Mouse (Mus musculus) CH12.LX (cell line): ENCODE results near the gene Ergic3. TPM values are rescaled to one million over a fixed set of nuclear protein-coding genes. Genes with fewer than 3 reads are reported as not detected.
A peak's percentile ranks its signal among the peaks of the same experiment; 100 is the strongest.

ENCODE experiments used
- DNase-seq: peaks from one replicate; pipeline ENCODE4 v3.0.0-alpha.2; 2013; ENCODE audit errors: extremely low read depth
- H3K27ac ChIP-seq: 2 replicates; pipeline ENCODE4 v1.5.1; 2012; ENCODE audit warnings: low read depth, mild to moderate bottlenecking, control low read depth, moderate library complexity; ENCODE audit not compliant: insufficient read depth
- H3K27me3 ChIP-seq: replicated peaks from 2 replicates; pipeline ENCODE3; 2012; ENCODE audit warnings: inconsistent platforms
- H3K36me3 ChIP-seq, 2 experiments: replicated peaks in 1 of 2; 2 replicates each; pipeline versions ENCODE3 to v1.6.1; 2012; ENCODE audit warnings: inconsistent platforms in 1 of 2, low read length in 1 of 2, mild to moderate bottlenecking in 1 of 2, mixed read lengths in 1 of 2, moderate library complexity in 1 of 2; ENCODE audit not compliant: control insufficient read depth in 1 of 2, insufficient read depth in 1 of 2
- H3K4me1 ChIP-seq, 2 experiments: 2 replicates each; pipeline ENCODE4 v1.6.1; 2012; ENCODE audit warnings: inconsistent platforms in 1 of 2, moderate library complexity in 1 of 2; ENCODE audit not compliant: insufficient read depth in 2 of 2, control insufficient read depth in 1 of 2
- H3K4me2 ChIP-seq: 2 replicates; pipeline ENCODE4 v1.6.1; 2012; ENCODE audit warnings: low read depth, mild to moderate bottlenecking, control low read depth; ENCODE audit not compliant: poor library complexity, insufficient read depth, severe bottlenecking
- H3K4me3 ChIP-seq, 3 experiments: fragments of 150-350 bp in 1 of 3; sonication (generic) in 1 of 3; replicated peaks in 1 of 3; 2 replicates each; pipeline versions ENCODE3 to v1.5.1; 2011 to 2012; ENCODE audit warnings: low read depth in 2 of 3, low read length in 2 of 3, mild to moderate bottlenecking in 2 of 3, moderate library complexity in 2 of 3, control low read depth in 1 of 3, improper control_type of control experiment in 1 of 3, inconsistent platforms in 1 of 3, mixed read lengths in 1 of 3; ENCODE audit not compliant: poor library complexity in 1 of 3
- H3K79me2 ChIP-seq: replicated peaks from 2 replicates; pipeline ENCODE4 v1.6.1; 2012; ENCODE audit warnings: mild to moderate bottlenecking, moderate library complexity; ENCODE audit not compliant: control insufficient read depth, poor library complexity, insufficient read depth, severe bottlenecking; ENCODE audit errors: extremely low read depth
- H3K9ac ChIP-seq: 2 replicates; pipeline ENCODE4 v1.6.1; 2012; ENCODE audit warnings: low read depth, mild to moderate bottlenecking, control low read depth, moderate library complexity; ENCODE audit not compliant: insufficient read depth
- H3K9me3 ChIP-seq: replicated peaks from 2 replicates; pipeline ENCODE3; 2012; ENCODE audit warnings: low read length, inconsistent platforms, mixed read lengths
- BHLHE40 ChIP-seq: IDR thresholded peaks from 2 replicates; pipeline ENCODE4 v1.6.1; 2011; ENCODE audit warnings: mild to moderate bottlenecking, low read depth, low read length, improper control_type of control experiment
- CHD2 ChIP-seq: IDR thresholded peaks from 2 replicates; pipeline ENCODE4 v1.6.1; 2011; ENCODE audit warnings: low read length, improper control_type of control experiment
- CTCF ChIP-seq, 2 experiments: IDR thresholded peaks in 1 of 2; conservative IDR thresholded peaks in 1 of 2; 2 replicates each; pipeline ENCODE4 v1.5.1; 2011 to 2012; ENCODE audit warnings: low read depth in 2 of 2, low read length in 2 of 2, improper control_type of control experiment in 1 of 2, inconsistent platforms in 1 of 2, mild to moderate bottlenecking in 1 of 2, moderate library complexity in 1 of 2
- E2F4 ChIP-seq: IDR thresholded peaks from 2 replicates; pipeline ENCODE4 v1.6.1; 2011; ENCODE audit warnings: low read depth, low read length, improper control_type of control experiment; ENCODE audit not compliant: insufficient replicate concordance
- ELF1 ChIP-seq: IDR thresholded peaks from 2 replicates; pipeline ENCODE4 v1.6.1; 2014; ENCODE audit warnings: low read depth, mild to moderate bottlenecking, inconsistent platforms, low read length, improper control_type of control experiment
- EP300 ChIP-seq: IDR thresholded peaks from 2 replicates; pipeline ENCODE4 v1.6.1; 2011; ENCODE audit warnings: low read length, improper control_type of control experiment
- ETS1 ChIP-seq: conservative IDR thresholded peaks from 2 replicates; pipeline ENCODE4 v1.6.1; 2012; ENCODE audit warnings: low read depth, mild to moderate bottlenecking, inconsistent platforms, low read length, improper control_type of control experiment, moderate library complexity
- GABPA ChIP-seq: IDR thresholded peaks from 2 replicates; pipeline ENCODE4 v1.6.1; 2012; ENCODE audit warnings: low read depth, low read length, improper control_type of control experiment, inconsistent platforms; ENCODE audit not compliant: insufficient replicate concordance
- HCFC1 ChIP-seq: IDR thresholded peaks from 2 replicates; pipeline ENCODE4 v1.6.1; 2012; ENCODE audit warnings: low read depth, mild to moderate bottlenecking, inconsistent platforms, low read length, improper control_type of control experiment
- IRF4 ChIP-seq: IDR thresholded peaks from 2 replicates; pipeline ENCODE4 v1.6.1; 2014; ENCODE audit warnings: low read depth, mild to moderate bottlenecking, inconsistent platforms, low read length, improper control_type of control experiment
- JUN ChIP-seq: IDR thresholded peaks from 2 replicates; pipeline ENCODE4 v1.6.1; 2011; ENCODE audit warnings: low read depth, mild to moderate bottlenecking, low read length, improper control_type of control experiment, moderate library complexity; ENCODE audit not compliant: insufficient read depth
- JUND ChIP-seq: conservative IDR thresholded peaks from 2 replicates; pipeline ENCODE4 v1.6.1; 2011; ENCODE audit warnings: low read depth, low read length, improper control_type of control experiment
- KAT2A ChIP-seq: IDR thresholded peaks from 2 replicates; pipeline ENCODE4 v1.6.1; 2012; ENCODE audit warnings: low read length, improper control_type of control experiment, inconsistent platforms; ENCODE audit not compliant: insufficient replicate concordance
- MAFK ChIP-seq: IDR thresholded peaks from 2 replicates; pipeline ENCODE4 v1.6.1; 2011; ENCODE audit warnings: low read length, improper control_type of control experiment; ENCODE audit not compliant: insufficient replicate concordance
- MAX ChIP-seq: IDR thresholded peaks from 2 replicates; pipeline ENCODE4 v1.6.1; 2011; ENCODE audit warnings: low read length, improper control_type of control experiment
- MYC ChIP-seq: IDR thresholded peaks from 2 replicates; pipeline ENCODE4 v1.6.1; 2011; ENCODE audit warnings: low read depth, mild to moderate bottlenecking, improper control_type of control experiment, low read length
- NELFE ChIP-seq: IDR thresholded peaks from 2 replicates; pipeline ENCODE4 v1.6.1; 2011; ENCODE audit warnings: low read depth, low read length, improper control_type of control experiment
- NRF1 ChIP-seq: IDR thresholded peaks from 2 replicates; pipeline ENCODE4 v1.6.1; 2014; ENCODE audit warnings: low read depth, mild to moderate bottlenecking, inconsistent platforms, low read length, improper control_type of control experiment, moderate library complexity
- PAX5 ChIP-seq: IDR thresholded peaks from 2 replicates; pipeline ENCODE4 v1.6.1; 2012; ENCODE audit warnings: low read length, inconsistent platforms, mixed read lengths
- POLR2AphosphoS2 ChIP-seq: IDR thresholded peaks from 2 replicates; pipeline ENCODE4 v1.6.1; 2011; ENCODE audit warnings: low read depth, low read length, improper control_type of control experiment
- RAD21 ChIP-seq: IDR thresholded peaks from 2 replicates; pipeline ENCODE4 v1.6.1; 2011; ENCODE audit warnings: low read depth, mild to moderate bottlenecking, low read length, improper control_type of control experiment, moderate library complexity
- SIN3A ChIP-seq: IDR thresholded peaks from 2 replicates; pipeline ENCODE4 v1.6.1; 2012; ENCODE audit warnings: low read length, improper control_type of control experiment, inconsistent platforms
- SMC3 ChIP-seq: IDR thresholded peaks from 2 replicates; pipeline ENCODE4 v1.6.1; 2011; ENCODE audit warnings: low read depth, low read length, improper control_type of control experiment
- TBP ChIP-seq: conservative IDR thresholded peaks from 2 replicates; pipeline ENCODE4 v1.6.1; 2011; ENCODE audit warnings: low read depth, low read length, improper control_type of control experiment
- TCF12 ChIP-seq: IDR thresholded peaks from 2 replicates; pipeline ENCODE4 v1.6.1; 2014; ENCODE audit warnings: low read depth, mild to moderate bottlenecking, inconsistent platforms, low read length, improper control_type of control experiment
- USF1 ChIP-seq: IDR thresholded peaks from 2 replicates; pipeline ENCODE4 v1.6.1; 2014; ENCODE audit warnings: low read depth, mild to moderate bottlenecking, inconsistent platforms, low read length, improper control_type of control experiment
- USF2 ChIP-seq: conservative IDR thresholded peaks from 2 replicates; pipeline ENCODE4 v1.6.1; 2011; ENCODE audit warnings: low read depth, low read length, improper control_type of control experiment
- ZC3H11A ChIP-seq: IDR thresholded peaks from 2 replicates; pipeline ENCODE4 v1.6.1; 2012; ENCODE audit warnings: low read depth, mild to moderate bottlenecking, inconsistent platforms, low read length, improper control_type of control experiment
- ZNF384 ChIP-seq: IDR thresholded peaks from 2 replicates; pipeline ENCODE4 v1.6.1; 2012; ENCODE audit warnings: low read depth, low read length, improper control_type of control experiment, inconsistent platforms
- dilution Hi-C: fragments of 300-500 bp; cut with MboI; formaldehyde crosslinking; loops from 2 replicates; pipeline ENCODE4 v1.14.3; 2020; ENCODE audit warnings: low sequenced_read_pairs; ENCODE audit not compliant: extremely low pct_unique_long_range_greater_than_20kb, extremely low pct_ligation_motif_present
- in situ Hi-C: fragments of 300-500 bp; cut with MboI; formaldehyde crosslinking; loops from 3 replicates; pipeline ENCODE4 v1.14.3; 2019; ENCODE audit warnings: low sequenced_read_pairs, low pct_ligation_motif_present, low pct_unique_long_range_greater_than_20kb, mixed read lengths
- polyA plus RNA-seq: library from polyadenylated mRNA; unstranded; fragments of >175 nt; gene quantifications from 2 replicates; pipeline ENCODE4 v1.2.1, GENCODE M21; 2012; ENCODE audit warnings: low read depth; ENCODE audit not compliant: insufficient read length
- total RNA-seq, 2 experiments: library from RNA; depleted of rRNA; stranded (reverse); fragments of 300-350 nt in 1 of 2; fragments of >200 nt in 1 of 2; gene quantifications; 2 replicates each; pipeline ENCODE4 v1.2.3; 2012 to 2014

Ergic3 gene
- total and polyA plus RNA-seq, 3 experiments = 53.0 to 146 (median 136) TPM

- Histone ChIP-seq H3K79me2 (no peaks in the 10 kb centered on the region), H3K9me3 (peaks cover 8% of the 10 kb centered on the region)
- TF ChIP-seq HCFC1 = no peak
- TF ChIP-seq USF2 = no peak
- TF ChIP-seq EP300 = no peak
- no peak for TF ChIP-seq E2F4
- no peak for TF ChIP-seq SMC3
- TF ChIP-seq BHLHE40 = no peak
- no peak for TF ChIP-seq MAFK
- TF ChIP-seq POLR2AphosphoS2 = no peak
- TF ChIP-seq, all 38 proteins: peak for 0
- H3K27me3 ChIP-seq = peaks cover 76% of the 10 kb centered on the region
- H3K9ac ChIP-seq = no peak within 1 kb of the TSS
- H3K36me3 ChIP-seq = no peaks in the 10 kb centered on the region
- H3K4me1 ChIP-seq = peaks cover 6 to 11% of the 10 kb centered on the region in 2 experiments
- in situ Hi-C loops (no loop called here), dilution Hi-C loops (no loop called here)
- no peak within 1 kb of the TSS for H3K4me3 ChIP-seq
- 0 out of 2 replicates have a peak within 1 kb of the TSS, but pooled peaks have one; percentile 13 for H3K4me2 ChIP-seq
- DNase-seq = no peak
- no peak within 1 kb of the TSS for H3K27ac ChIP-seq
Observed at GRCm38 (mm10) chr2:156052816-156053215, 45.0 kb downstream of the Ergic3 start, which contains the start of gene Fer1l4. Gene Fer1l4, minus strand, starts transcription at chr2:156052947.

- peak; percentile 63 for DNase-seq
- H3K27me3 ChIP-seq = peaks cover 2% of the 10 kb centered on the region
- H3K4me2 ChIP-seq = peak within 1 kb of the TSS; percentile 3; the same call in 1 of the 2 replicates
- H3K79me2 ChIP-seq = no peaks in the 10 kb centered on the region
- in situ Hi-C loops = no loop called here
- no peaks in the 10 kb centered on the region for H3K9me3 ChIP-seq
- dilution Hi-C loops = no loop called here
- H3K4me1 ChIP-seq = peaks cover 0 to 6% of the 10 kb centered on the region in 2 experiments; a peak in 2 of 4 replicates
- peak within 1 kb of the TSS; percentile 43 to 80 (median 68) for H3K4me3 ChIP-seq
- peak within 1 kb of the TSS; percentile 21 for H3K9ac ChIP-seq
- H3K36me3 ChIP-seq = peaks cover 10 to 29% of the 10 kb centered on the region in 2 experiments
- H3K27ac ChIP-seq = no peak within 1 kb of the TSS
- TF ChIP-seq KAT2A = no peak
- TF ChIP-seq CTCF (conservative IDR thresholded peaks at IDR 0.05 in 1 of 2, IDR thresholded peaks at IDR 0.05 in 1 of 2; ENCODE audit: low read depth in 2 of 2, low read length in 2 of 2) = no peak
- peak; percentile 90 for TF ChIP-seq CHD2
- no peak for TF ChIP-seq NRF1
- TF ChIP-seq TCF12 = peak; percentile 42; the same call in 1 of the 2 replicates
- TF ChIP-seq IRF4 = 0 out of 2 replicates have a peak, but pooled peaks have one; percentile 7
- no peak for TF ChIP-seq E2F4
- no peak for TF ChIP-seq ZC3H11A
- no peak for TF ChIP-seq RAD21
- no peak for TF ChIP-seq SMC3
- no peak for TF ChIP-seq MAFK
- TF ChIP-seq HCFC1 = peak; percentile 45
- TF ChIP-seq JUN = no peak
- TF ChIP-seq ZNF384 = no peak
- no peak; the same call in none of the 2 replicates for TF ChIP-seq SIN3A
- TF ChIP-seq JUND = no peak
- no peak for TF ChIP-seq PAX5
- no peak; the same call in 1 of the 2 replicates for TF ChIP-seq ETS1
- no peak for TF ChIP-seq USF2
- TF ChIP-seq GABPA = peak; percentile 96
- TF ChIP-seq BHLHE40 = peak; percentile 90
- no peak for TF ChIP-seq MYC
- TF ChIP-seq TBP = no peak
- no peak for TF ChIP-seq ELF1
- TF ChIP-seq USF1 = no peak
- peak; percentile 51; the same call in 1 of the 2 replicates for TF ChIP-seq MAX
- TF ChIP-seq NELFE = peak; percentile 76; the same call in 1 of the 2 replicates
Observed at GRCm38 (mm10) chr2:156065099-156066041, 57.5 kb downstream of the Ergic3 start, which contains the start of gene Spag4. Gene Spag4, plus strand, starts transcription at chr2:156065175.
